12 mouse cellular contexts compared by ENCODE assay signal in the genomic region with DNA sequence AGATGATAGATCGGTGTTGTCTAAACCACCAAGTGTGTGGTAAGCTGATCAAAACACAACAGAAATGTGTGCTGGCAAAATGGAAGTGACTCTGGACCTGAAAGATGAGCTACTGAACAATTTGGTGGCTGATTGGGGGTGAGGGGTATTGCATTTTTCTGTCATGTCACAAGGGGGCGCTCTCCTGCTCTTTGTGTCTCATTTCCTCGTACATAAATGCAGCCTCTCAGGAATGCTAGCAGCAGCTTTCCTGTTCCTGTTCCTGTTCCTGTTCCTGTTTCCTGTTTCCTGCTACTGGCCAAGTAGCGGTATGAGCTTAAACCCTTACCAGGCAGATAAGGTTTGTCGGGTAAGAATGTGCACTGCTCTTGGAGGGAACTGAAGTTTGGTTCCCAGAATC.
A peak's percentile ranks its signal among the peaks of the same experiment; 100 is the strongest.
DNase-seq lines count a peak whose midpoint lies in the region; ATAC-seq and TF ChIP-seq lines count a peak whose summit lies in the region.
"Had no signal": no experiment of that assay in that cellular context is flagged by ENCODE, and none has a peak within 500 bp of the region (broad histone marks: within the 10 kb centered on the region; RNA-seq: fewer than 3 reads in every experiment).

No protein-coding gene starts in this region.

- DNase-seq in hindbrain, embryonic 10.5 days (ENCODE audit: low spot score): peak; percentile 40
- no peak for DNase-seq in testis, postnatal 10 days (ENCODE audit: low spot score)
- peak; percentile 16 for DNase-seq in adipocyte (ENCODE audit: low spot score)
- DNase-seq in splenic B cell, adult 2 months (ENCODE audit: low read depth, low spot score): peak; percentile 3
- DNase-seq in frontal cortex, postnatal 10 days (ENCODE audit: low spot score in 2 of 2): no peak
- DNase-seq: adrenal gland, adult 2 months had no signal

- no peak for TF ChIP-seq POLR2A in testis, adult 2 months (IDR thresholded peaks at IDR 0.05; ENCODE audit: control insufficient read depth, low read depth, low read length)

- TF ChIP-seq CTCF in testis, adult 2 months (IDR thresholded peaks at IDR 0.05; ENCODE audit: control insufficient read depth, insufficient read depth, insufficient replicate concordance, low read depth, low read length): peak; percentile 15; the same call in 1 of the 2 replicates

- WGBS in hindbrain, embryonic 10.5 days: 56% methylated on average over 5 of the region's 5 CpGs
- 56% methylated on average over 5 of the region's 5 CpGs for WGBS in hindbrain, embryonic 16.5 days

- no peak overlapping the region for H3K4me2 ChIP-seq in hindbrain, embryonic 16.5 days (ENCODE audit: low read length)
- H3K4me2 ChIP-seq: heart, embryonic 13.5 days; lung, embryonic 15.5 days; neural tube, embryonic 12.5 days had no signal

- 0 out of 2 replicates have a peak, but pooled peaks cover 4% of the 10 kb centered on the region for H3K4me1 ChIP-seq in hindbrain, embryonic 10.5 days (replicated peaks)
- no peaks in the 10 kb centered on the region for H3K4me1 ChIP-seq in hindbrain, embryonic 16.5 days (ENCODE audit: control insufficient read depth, insufficient read depth, low read depth, low read length)
- no peaks in the 10 kb centered on the region for H3K4me1 ChIP-seq in testis, adult 2 months (ENCODE audit: control insufficient read depth, insufficient read depth, low read length)
- H3K4me1 ChIP-seq: neural tube, embryonic 12.5 days had no signal

- no peaks in the 10 kb centered on the region for H3K27me3 ChIP-seq in hindbrain, embryonic 10.5 days (ENCODE audit: insufficient read depth, poor library complexity, severe bottlenecking)
- H3K27me3 ChIP-seq in hindbrain, embryonic 16.5 days (replicated peaks; ENCODE audit: control insufficient read depth, insufficient read depth, low read length): no peaks in the 10 kb centered on the region
- no peaks in the 10 kb centered on the region for H3K27me3 ChIP-seq in testis, adult 2 months (ENCODE audit: control insufficient read depth, insufficient read depth, low read length)
- no peaks in the 10 kb centered on the region for H3K27me3 ChIP-seq in splenic B cell, adult 2 months (ENCODE audit: control insufficient read depth, insufficient read depth, low read length, poor library complexity, severe bottlenecking)
- H3K27me3 ChIP-seq: heart, embryonic 13.5 days; lung, embryonic 15.5 days; neural tube, embryonic 12.5 days had no signal

- H3K9ac ChIP-seq in hindbrain, embryonic 16.5 days (ENCODE audit: low read depth, low read length): no peak overlapping the region
- H3K9ac ChIP-seq: heart, embryonic 13.5 days; lung, embryonic 15.5 days; neural tube, embryonic 12.5 days had no signal

- H3K9me3 ChIP-seq in hindbrain, embryonic 10.5 days: no peaks in the 10 kb centered on the region
- H3K9me3 ChIP-seq in hindbrain, embryonic 16.5 days (ENCODE audit: control insufficient read depth, low read length): no peaks in the 10 kb centered on the region
- H3K9me3 ChIP-seq: heart, embryonic 13.5 days; lung, embryonic 15.5 days; neural tube, embryonic 12.5 days had no signal

- ATAC-seq in hindbrain, embryonic 16.5 days: no peak
- no peak for ATAC-seq in erythroblast, adult 5-6 weeks (replicated peaks; ENCODE audit: low FRiP score, poor library complexity, severe bottlenecking)

- no peaks in the 10 kb centered on the region for H3K36me3 ChIP-seq in hindbrain, embryonic 10.5 days
- no peaks in the 10 kb centered on the region for H3K36me3 ChIP-seq in hindbrain, embryonic 16.5 days (ENCODE audit: control insufficient read depth, insufficient read depth, low read length)
- H3K36me3 ChIP-seq in testis, adult 2 months (ENCODE audit: control insufficient read depth, insufficient read depth, low read length): no peaks in the 10 kb centered on the region
- no peaks in the 10 kb centered on the region for H3K36me3 ChIP-seq in splenic B cell, adult 2 months (ENCODE audit: control insufficient read depth, insufficient read depth, low read length, poor library complexity, severe bottlenecking)
- H3K36me3 ChIP-seq: heart, embryonic 13.5 days; lung, embryonic 15.5 days; neural tube, embryonic 12.5 days had no signal

- no peak overlapping the region for H3K4me3 ChIP-seq in hindbrain, embryonic 10.5 days
- no peak overlapping the region for H3K4me3 ChIP-seq in hindbrain, embryonic 16.5 days (ENCODE audit: low read length)
- no peak overlapping the region for H3K4me3 ChIP-seq in testis, adult 2 months (ENCODE audit: control insufficient read depth, low read depth, low read length)
- H3K4me3 ChIP-seq: heart, embryonic 13.5 days; lung, embryonic 15.5 days; neural tube, embryonic 12.5 days had no signal

- no peak overlapping the region for H3K27ac ChIP-seq in hindbrain, embryonic 10.5 days
- H3K27ac ChIP-seq in hindbrain, embryonic 16.5 days (ENCODE audit: low read depth, low read length): no peak overlapping the region
- no peak overlapping the region for H3K27ac ChIP-seq in testis, adult 2 months (ENCODE audit: control insufficient read depth, insufficient read depth, low read depth, low read length)
- H3K27ac ChIP-seq: heart, embryonic 13.5 days; neural tube, embryonic 12.5 days had no signal

Comparison
In these comparisons a context has a peak if more than half of its experiments do, and no peak if none do; other contexts are left out.
1. DNase-seq: peak in hindbrain, embryonic 10.5 days (single experiment), adipocyte (single experiment) and splenic B cell, adult 2 months (single experiment); none in testis, postnatal 10 days (single experiment) and frontal cortex, postnatal 10 days (0 of 2).